Mouse (Mus musculus) C2C12 (cell line): ENCODE data around the gene Axl. TPM values are rescaled to one million over a fixed set of nuclear protein-coding genes. Genes with fewer than 3 reads are reported as not detected.

Experiments used
- H3K27me3 ChIP-seq: one replicate; pipeline ENCODE4 v1.6.1; 2011; ENCODE audit not compliant: control insufficient read depth, insufficient read depth, insufficient read length
- H3K36me3 ChIP-seq: one replicate; pipeline ENCODE4 v1.6.1; 2011; ENCODE audit not compliant: control insufficient read depth, insufficient read depth
- H3K4me3 ChIP-seq: one replicate; pipeline ENCODE4 v1.5.1; 2011; ENCODE audit warnings: mild to moderate bottlenecking, control low read depth; ENCODE audit not compliant: poor library complexity, insufficient read depth, severe bottlenecking
- H3K79me2 ChIP-seq: one replicate; pipeline ENCODE4 v1.6.1; 2011; ENCODE audit not compliant: control insufficient read depth, insufficient read depth
- H3K79me3 ChIP-seq: one replicate; pipeline ENCODE4 v1.6.1; 2011; ENCODE audit warnings: low read depth, control low read depth
- H3ac ChIP-seq: one replicate; pipeline ENCODE3; 2011; ENCODE audit warnings: low read depth; ENCODE audit not compliant: control insufficient read depth, insufficient read length
- CEBPB ChIP-seq: IDR thresholded peaks from one replicate; pipeline ENCODE4 v1.6.1; 2011; ENCODE audit warnings: low read depth, mild to moderate bottlenecking, control low read depth, moderate library complexity
- CTCF ChIP-seq: IDR thresholded peaks from one replicate; pipeline ENCODE4 v1.5.1; 2011; ENCODE audit not compliant: control insufficient read depth, insufficient read depth, insufficient read length
- FOSL1 ChIP-seq: IDR thresholded peaks from one replicate; pipeline ENCODE4 v1.8.0; 2011; ENCODE audit warnings: mild to moderate bottlenecking, low read length; ENCODE audit not compliant: poor library complexity, insufficient read depth, severe bottlenecking
- MAX ChIP-seq: IDR thresholded peaks from one replicate; pipeline ENCODE4 v1.6.1; 2011; ENCODE audit warnings: mild to moderate bottlenecking, control low read depth
- MYOD1 ChIP-seq: IDR thresholded peaks from one replicate; pipeline ENCODE4 v1.6.1; 2011; ENCODE audit warnings: low read depth; ENCODE audit not compliant: control insufficient read depth, insufficient read length
- MYOG ChIP-seq: IDR thresholded peaks from one replicate; pipeline ENCODE4 v1.6.1; 2011; ENCODE audit not compliant: control insufficient read depth, insufficient read length; ENCODE audit errors: extremely low read depth
- USF1 ChIP-seq: IDR thresholded peaks from one replicate; pipeline ENCODE4 v1.6.1; 2011; ENCODE audit warnings: low read depth, mild to moderate bottlenecking, control low read depth, moderate library complexity
- polyA plus RNA-seq: library from polyadenylated mRNA; unstranded; fragments of >200 nt; fragmentation: generic; extraction: Trizol; gene quantifications from one replicate; pipeline ENCODE4 v1.2.1, GENCODE M21; 2012; ENCODE audit warnings: missing spikeins

Axl gene
- polyA plus RNA-seq, 1 experiment = 270 TPM

DNA sequence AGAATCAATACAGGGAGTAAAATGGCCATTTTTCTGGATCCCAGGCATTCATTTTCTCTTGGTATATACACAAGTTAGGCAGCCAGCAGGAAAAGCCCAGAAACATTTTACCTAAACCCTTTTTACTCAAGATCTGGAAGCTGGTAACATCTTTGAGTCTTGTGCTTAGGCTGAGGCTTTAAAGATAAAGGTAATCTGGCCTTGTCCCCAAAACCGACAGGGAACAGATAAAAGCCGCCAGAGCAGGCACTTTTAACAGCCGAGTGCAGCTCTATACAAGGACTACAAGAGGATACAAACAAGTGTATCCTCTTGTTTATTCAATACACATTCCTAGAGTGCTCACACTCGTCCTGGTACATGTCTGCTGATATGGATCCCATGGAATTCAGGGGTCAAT lies 53.5 kb downstream of the Axl start:
- Histone ChIP-seq H3K36me3 (peaks cover 94% of the 10 kb centered on the region), H3K4me3 (no peak overlapping the region), H3ac (no peak overlapping the region), H3K79me3 (no peaks in the 10 kb centered on the region), H3K79me2 (peaks cover 16% of the 10 kb centered on the region), H3K27me3 (no peaks in the 10 kb centered on the region)
- TF ChIP-seq MYOG = no peak
- TF ChIP-seq USF1 = no peak
- no peak for TF ChIP-seq MAX
- no peak for TF ChIP-seq FOSL1
- no peak for TF ChIP-seq CEBPB
- TF ChIP-seq CTCF = no peak
- no peak for TF ChIP-seq MYOD1

- Histone ChIP-seq H3K4me3 (no peak overlapping the region), H3K79me2 (no peaks in the 10 kb centered on the region), H3K79me3 (no peaks in the 10 kb centered on the region), H3K27me3 (no peaks in the 10 kb centered on the region), H3ac (no peak overlapping the region), H3K36me3 (peaks cover 92% of the 10 kb centered on the region)
- TF ChIP-seq MYOG = no peak
- no peak for TF ChIP-seq MAX
- no peak for TF ChIP-seq FOSL1
- no peak for TF ChIP-seq CEBPB
- no peak for TF ChIP-seq MYOD1
- TF ChIP-seq CTCF = no peak
- no peak for TF ChIP-seq USF1
These were observed 57.0 kb downstream of the Axl start for GRCm38 (mm10) chr7:25731294-25732055.

GRCm38 (mm10) chr7:25729862-25730261 lies 58.6 kb downstream of the Axl start:
- no peak overlapping the region for H3ac ChIP-seq
- peaks cover 87% of the 10 kb centered on the region for H3K36me3 ChIP-seq
- TF ChIP-seq MAX = no peak
- TF ChIP-seq MYOG = no peak
- no peak for TF ChIP-seq CEBPB
- no peak for TF ChIP-seq USF1
- TF ChIP-seq FOSL1 = no peak
- no peak for TF ChIP-seq CTCF

GRCm38 (mm10) chr7:25729396-25729795 lies 59.1 kb downstream of the Axl start:
- Histone ChIP-seq H3ac (no peak overlapping the region), H3K4me3 (no peak overlapping the region), H3K79me3 (no peaks in the 10 kb centered on the region), H3K79me2 (no peaks in the 10 kb centered on the region), H3K36me3 (peaks cover 87% of the 10 kb centered on the region), H3K27me3 (no peaks in the 10 kb centered on the region)
- TF ChIP-seq USF1 (no peak), CTCF (no peak), MYOG (no peak), FOSL1 (no peak), CEBPB (no peak), MAX (no peak), MYOD1 (no peak)

More at GRCm38 (mm10) chr7:25729862-25730261, 58.6 kb downstream of the Axl start:
- Histone ChIP-seq H3K79me3 (no peaks in the 10 kb centered on the region), H3K27me3 (no peaks in the 10 kb centered on the region), H3K79me2 (no peaks in the 10 kb centered on the region), H3K4me3 (no peak overlapping the region)

DNA sequence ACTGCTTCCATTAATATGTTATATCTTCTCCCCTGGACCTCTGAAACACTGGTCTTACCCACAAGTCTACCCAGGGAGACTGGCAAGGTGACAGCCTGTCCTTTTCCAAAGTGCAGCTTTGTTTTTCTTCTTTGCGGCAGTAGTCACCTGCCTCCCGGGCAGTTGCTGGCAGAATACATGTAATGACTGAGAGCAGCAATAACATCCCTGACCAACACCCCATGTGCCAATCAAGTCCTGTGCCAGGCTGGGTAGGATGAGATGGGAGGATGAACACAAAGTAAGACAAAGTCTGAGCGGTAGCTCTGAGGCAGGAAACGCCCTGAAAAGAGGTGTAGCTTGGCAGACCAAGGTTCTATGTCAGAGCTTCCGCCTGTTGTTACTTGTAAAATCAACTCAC lies 60.7 kb downstream of the Axl start:
- H3K4me3 ChIP-seq = no peak overlapping the region
- H3K79me3 ChIP-seq = no peaks in the 10 kb centered on the region
- TF ChIP-seq MYOG (no peak), MYOD1 (no peak), FOSL1 (no peak), CEBPB (no peak), CTCF (no peak), USF1 (no peak), MAX (no peak)
- H3K36me3 ChIP-seq = peaks cover 85% of the 10 kb centered on the region
- no peaks in the 10 kb centered on the region for H3K27me3 ChIP-seq
- H3K79me2 ChIP-seq = no peaks in the 10 kb centered on the region
- no peak overlapping the region for H3ac ChIP-seq
